ENCODE assay signal across 9 mouse cellular contexts in the genomic region with DNA sequence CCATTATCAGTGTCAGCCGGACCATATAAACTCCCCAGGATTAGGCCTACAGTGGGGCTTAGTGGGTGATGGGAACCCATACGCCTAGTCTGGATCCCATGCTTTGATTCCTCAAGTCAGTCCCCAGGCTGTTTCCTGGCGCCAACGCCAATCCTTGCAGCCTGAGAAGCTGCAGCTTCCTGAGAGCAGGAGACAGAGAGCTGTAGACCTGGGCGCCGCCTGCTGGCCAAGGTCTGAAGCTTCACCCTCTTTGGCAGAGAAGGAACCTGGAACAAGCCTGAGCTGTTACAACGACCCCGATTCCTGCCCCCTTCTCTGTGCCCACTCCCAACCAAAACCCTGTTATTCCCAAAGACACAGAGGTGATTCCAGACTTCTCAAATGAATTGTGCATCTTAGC. TPM values are rescaled to one million over a fixed set of nuclear protein-coding genes. Genes with fewer than 3 reads are reported as not detected.
A peak's percentile ranks its signal among the peaks of the same experiment; 100 is the strongest.
DNase-seq lines count a peak whose midpoint lies in the region; ATAC-seq and TF ChIP-seq lines count a peak whose summit lies in the region.
"Had no signal": no experiment of that assay in that cellular context is flagged by ENCODE, and none has a peak within 500 bp of the region (broad histone marks: within the 10 kb centered on the region; RNA-seq: fewer than 3 reads in every experiment).

No protein-coding gene starts in this region.

- TF ChIP-seq POLR2A in cerebellum, adult 2 months (IDR thresholded peaks at IDR 0.05; ENCODE audit: borderline replicate concordance, insufficient read depth, low read length) = no peak
- no peak for TF ChIP-seq POLR2A in testis, adult 2 months (IDR thresholded peaks at IDR 0.05; ENCODE audit: control insufficient read depth, low read depth, low read length)

- WGBS in cerebellum, adult 2 months = 17% methylated on average over 8 of the region's 8 CpGs
- 19% methylated on average over 8 of the region's 8 CpGs for WGBS in hindbrain, embryonic 15.5 days

- ATAC-seq in hindbrain, embryonic 15.5 days (ENCODE audit: low FRiP score, low read depth) = 0 out of 2 replicates have a peak, but pooled peaks have one; percentile 21

- H3K4me2 ChIP-seq in hindbrain, embryonic 15.5 days = no peak overlapping the region

- no peak overlapping the region for H3K4me3 ChIP-seq in cerebellum, adult 2 months (replicated peaks; ENCODE audit: insufficient read depth, low read depth, low read length)
- H3K4me3 ChIP-seq in hindbrain, embryonic 15.5 days = no peak overlapping the region
- H3K4me3 ChIP-seq in testis, adult 2 months (ENCODE audit: control insufficient read depth, low read depth, low read length) = no peak overlapping the region
- H3K4me3 ChIP-seq: megakaryocyte, embryonic 14.5 days had no signal

- H3K4me1 ChIP-seq in cerebellum, adult 2 months (ENCODE audit: control insufficient read depth, insufficient read depth, low read length) = no peaks in the 10 kb centered on the region
- H3K4me1 ChIP-seq in hindbrain, embryonic 15.5 days (replicated peaks) = peaks cover 6% of the 10 kb centered on the region; the same call in 1 of the 2 replicates
- peaks cover 29% of the 10 kb centered on the region for H3K4me1 ChIP-seq in testis, adult 2 months (ENCODE audit: control insufficient read depth, insufficient read depth, low read length)

- peaks cover under 1% of the 10 kb centered on the region; the same call in 1 of the 2 replicates for H3K27me3 ChIP-seq in cerebellum, adult 2 months (ENCODE audit: control insufficient read depth, insufficient read depth, low read length)
- peaks cover 7% of the 10 kb centered on the region; the same call in 1 of the 2 replicates for H3K27me3 ChIP-seq in hindbrain, embryonic 15.5 days
- H3K27me3 ChIP-seq in testis, adult 2 months (ENCODE audit: control insufficient read depth, insufficient read depth, low read length) = no peaks in the 10 kb centered on the region

- peak; percentile 70 to 82 for DNase-seq in left cerebral cortex, adult 18-20 months (ENCODE audit: low spot score in 2 of 2)
- DNase-seq in left cerebral cortex, adult 11 months (ENCODE audit: low spot score) = no peak
- DNase-seq in cerebellum, adult 2 months = peak; percentile 52 to 71
- DNase-seq in forelimb bud, embryonic 11.5 days (ENCODE audit: low read depth, low spot score) = peak; percentile 78
- peak; percentile 85 for DNase-seq in left cerebral cortex, postnatal 4 days
- DNase-seq in naive thymus-derived CD4-positive, alpha-beta T cell, adult 2 months (ENCODE audit: low read depth) = peak; percentile 67

- H3K9me3 ChIP-seq in hindbrain, embryonic 15.5 days = no peaks in the 10 kb centered on the region
- H3K9me3 ChIP-seq: megakaryocyte, embryonic 14.5 days had no signal

- no peak overlapping the region for H3K9ac ChIP-seq in hindbrain, embryonic 15.5 days

- peak; percentile 82 for TF ChIP-seq CTCF in cerebellum, adult 2 months (IDR thresholded peaks at IDR 0.05; ENCODE audit: borderline replicate concordance, insufficient read depth, low read depth, low read length)
- peak; percentile 75 for TF ChIP-seq CTCF in testis, adult 2 months (IDR thresholded peaks at IDR 0.05; ENCODE audit: control insufficient read depth, insufficient read depth, insufficient replicate concordance, low read depth, low read length)

- intact Hi-C loops in left cerebral cortex, postnatal 4 days (cut with DNase I) = loop anchor here (5.0 to 10.0 kb wide), 2 partner anchors 175 to 573 kb away; no protein-coding TSS in a partner anchor

- no peak overlapping the region for H3K27ac ChIP-seq in cerebellum, adult 2 months (ENCODE audit: insufficient read depth, low read length)
- no peak overlapping the region for H3K27ac ChIP-seq in hindbrain, embryonic 15.5 days (replicated peaks)
- no peak overlapping the region for H3K27ac ChIP-seq in testis, adult 2 months (ENCODE audit: control insufficient read depth, insufficient read depth, low read depth, low read length)

- H3K36me3 ChIP-seq in hindbrain, embryonic 15.5 days = no peaks in the 10 kb centered on the region
- no peaks in the 10 kb centered on the region for H3K36me3 ChIP-seq in testis, adult 2 months (ENCODE audit: control insufficient read depth, insufficient read depth, low read length)

RNA-seq across cellular contexts. Expression of gene Slc22a18, which starts 3.6 kb away (rescaled TPM):
- under 1 TPM; 0.68 to 0.86 TPM for total RNA-seq in left cerebral cortex, adult 18-20 months (2021)
- polyA plus RNA-seq in cerebellum, adult 2 months (2012; rRNA removed) = 0.87 and 0.90 TPM in 2 replicates
- 0.75 and 1.7 TPM in 2 replicates for polyA plus RNA-seq in hindbrain, embryonic 15.5 days (2015; fragmentation: Nextera tagmentation; extraction: Ambion mirVana)
- total RNA-seq in left cerebral cortex, postnatal 4 days (2021) = not detected
- polyA plus RNA-seq in testis, adult 2 months (2012; rRNA removed) = 38.0 and 41.9 TPM in 2 replicates

RNA-seq across cellular contexts. Expression of gene Cdkn1c, which starts 9.1 kb away (rescaled TPM):
- total RNA-seq in left cerebral cortex, adult 18-20 months (2021) = 10 to 100 TPM; 11.9 to 13.3 TPM
- polyA plus RNA-seq in cerebellum, adult 2 months (2012; rRNA removed) = 8.2 and 12.4 TPM in 2 replicates
- 267 and 430 TPM in 2 replicates for polyA plus RNA-seq in hindbrain, embryonic 15.5 days (2015; fragmentation: Nextera tagmentation; extraction: Ambion mirVana)
- total RNA-seq in left cerebral cortex, postnatal 4 days (2021) = 10 to 100 TPM; 47.3 to 47.8 TPM
- 41.7 and 45.9 TPM in 2 replicates for polyA plus RNA-seq in testis, adult 2 months (2012; rRNA removed)

RNA-seq across cellular contexts. Expression of gene Phlda2, which starts 33.0 kb away (rescaled TPM):
- not detected for total RNA-seq in left cerebral cortex, adult 18-20 months (2021)
- polyA plus RNA-seq in cerebellum, adult 2 months (2012; rRNA removed) = not detected in 2 replicates
- 0.54 and 1.2 TPM in 2 replicates for polyA plus RNA-seq in hindbrain, embryonic 15.5 days (2015; fragmentation: Nextera tagmentation; extraction: Ambion mirVana)
- not detected for total RNA-seq in left cerebral cortex, postnatal 4 days (2021)
- polyA plus RNA-seq in testis, adult 2 months (2012; rRNA removed) = 0.35 and 0.40 TPM in 2 replicates

Comparison
In these comparisons a context has a peak if more than half of its experiments do, and no peak if none do; other contexts are left out.
1. RNA of gene Slc22a18, which starts 3.6 kb away (polyA plus RNA-seq): 38.0 to 41.9 TPM in testis, adult 2 months; 0.75 to 1.7 TPM in hindbrain, embryonic 15.5 days and 0.87 to 0.90 TPM in cerebellum, adult 2 months; every median in the first group is over 10 times any median in the second.